Mouse (Mus musculus): ENCODE data around the gene AC161166.1.

Gene AC161166.1

DNA sequence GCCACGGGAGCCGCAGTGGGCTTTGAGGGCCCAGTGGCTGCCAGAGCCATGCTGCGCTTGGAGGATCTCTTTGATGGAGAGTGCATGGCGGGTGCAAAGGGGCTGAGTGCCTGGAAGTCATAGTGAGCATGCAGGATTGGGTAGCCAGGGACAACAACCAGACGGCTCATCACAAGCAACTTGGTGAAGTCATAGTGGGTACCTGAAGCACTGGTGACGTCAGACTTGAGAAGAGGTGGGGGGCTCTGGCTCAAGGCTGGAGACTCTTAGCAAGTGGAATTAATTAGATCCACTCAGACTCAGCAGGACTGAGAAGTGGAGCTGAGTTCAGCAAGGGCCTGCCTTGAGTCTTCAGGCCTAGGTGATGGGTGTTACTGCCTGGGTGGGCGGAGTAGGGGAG lies at the start of gene AC161166.1:
Gene AC161166.1 (minus strand): TSS at position 101 of the 400 bp plus-strand sequence.
- no peak for DNase-seq (ENCODE audit: low spot score)

DNA sequence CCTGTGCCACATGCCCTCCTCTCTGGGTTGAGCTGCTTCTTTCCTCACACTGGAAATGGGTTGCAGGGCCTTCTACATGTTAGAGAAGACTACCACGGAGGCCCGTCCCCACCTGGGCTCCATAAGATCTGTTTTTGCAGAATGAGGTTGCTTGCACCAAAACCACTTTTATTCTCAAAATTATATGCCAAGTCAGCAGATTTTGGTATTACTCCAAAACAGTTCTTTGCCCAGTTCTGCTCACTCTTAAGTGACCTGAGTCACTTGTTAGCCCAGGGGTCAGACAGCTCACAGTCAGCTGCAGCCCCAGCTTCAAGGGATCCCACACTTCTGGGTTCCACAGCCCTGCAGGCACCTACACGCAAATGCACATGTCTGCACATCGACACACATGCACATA lies 49.2 kb upstream of the AC161166.1 start:
- no peak for DNase-seq (ENCODE audit: low spot score)

DNA sequence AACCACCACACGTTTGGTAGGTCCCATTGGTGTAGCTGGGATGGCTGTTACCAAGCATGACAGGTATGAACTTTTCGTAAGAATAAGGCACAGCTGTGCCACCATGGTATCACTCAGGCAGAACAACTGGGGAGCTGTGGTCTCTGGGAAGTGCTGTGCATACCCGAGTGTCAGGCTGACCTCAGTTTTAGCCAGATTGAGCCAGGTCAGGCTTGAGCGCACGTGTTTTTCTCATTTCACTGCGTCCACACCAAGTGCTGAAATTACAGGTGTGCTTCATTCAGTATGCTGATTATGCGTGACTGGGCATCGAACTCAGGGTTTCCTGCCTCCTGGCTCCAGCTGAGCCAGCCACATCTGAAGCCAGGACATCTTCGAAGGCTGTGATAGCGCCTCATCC lies 43.5 kb upstream of the AC161166.1 start:
- no peak for DNase-seq (ENCODE audit: low spot score)

DNA sequence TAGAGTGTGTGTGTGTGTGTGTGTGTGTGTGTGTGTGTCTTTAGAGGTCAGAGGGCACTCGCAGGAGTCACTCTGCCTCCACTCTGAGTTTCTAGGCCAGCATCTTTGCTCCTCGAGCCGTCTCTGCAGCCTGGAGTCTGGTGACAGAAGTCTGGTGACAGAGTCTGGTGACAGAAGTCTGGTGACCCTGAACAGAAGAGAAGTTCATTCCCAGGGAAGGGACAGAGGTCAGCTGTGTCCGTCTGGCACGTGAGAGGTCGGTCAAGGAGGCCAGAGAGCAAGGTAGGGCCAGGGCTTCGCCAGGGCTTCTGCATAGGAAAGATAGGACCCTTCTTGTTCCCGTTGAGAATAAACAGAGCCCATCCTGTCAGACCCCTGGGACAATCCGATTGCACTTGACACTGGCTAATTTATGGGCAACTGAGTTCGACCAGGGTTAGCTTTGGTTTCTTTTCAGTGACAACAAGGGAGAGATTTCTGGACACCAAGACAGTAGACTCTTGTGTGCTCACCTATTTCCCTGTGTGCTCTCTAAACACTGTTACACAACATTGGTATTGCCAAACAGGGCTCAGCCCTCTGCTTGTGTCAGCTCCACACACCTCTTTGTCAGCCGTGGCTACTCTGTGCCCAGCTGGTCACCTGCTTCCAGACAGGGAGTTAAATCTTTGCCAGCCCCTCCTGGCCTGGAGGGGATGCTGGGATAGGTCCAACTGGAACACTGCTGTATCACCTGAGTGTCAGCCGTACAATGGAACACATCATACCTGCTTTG lies 39.9 kb upstream of the AC161166.1 start:
- DNase-seq (ENCODE audit: low spot score) = no peak

DNA sequence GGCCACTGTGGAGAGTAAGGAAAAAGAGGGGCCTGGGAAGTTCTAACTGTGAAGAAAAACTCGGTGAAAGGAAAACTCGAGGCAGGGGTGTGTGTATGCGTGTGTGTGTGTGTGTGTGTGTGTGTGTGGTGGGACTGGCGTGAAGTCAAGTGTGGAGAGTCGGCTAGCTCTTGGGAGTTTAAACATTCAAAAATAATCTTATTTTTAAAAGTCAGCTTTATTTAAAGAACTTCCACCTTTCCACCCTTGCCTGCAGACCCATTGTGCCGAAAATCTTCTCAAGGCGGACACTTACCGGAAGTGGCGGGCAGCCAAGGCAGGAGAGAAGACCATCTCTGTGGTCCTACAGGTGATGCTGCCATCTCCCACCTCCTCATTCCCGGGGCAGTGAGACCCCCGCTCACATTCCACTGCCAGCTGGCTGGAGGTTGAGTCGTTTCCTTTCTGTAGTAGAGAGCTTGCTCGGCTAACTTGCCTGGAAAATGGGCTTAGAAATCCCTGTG lies 35.3 kb upstream of the AC161166.1 start:
- DNase-seq (ENCODE audit: low spot score) = no peak

DNA sequence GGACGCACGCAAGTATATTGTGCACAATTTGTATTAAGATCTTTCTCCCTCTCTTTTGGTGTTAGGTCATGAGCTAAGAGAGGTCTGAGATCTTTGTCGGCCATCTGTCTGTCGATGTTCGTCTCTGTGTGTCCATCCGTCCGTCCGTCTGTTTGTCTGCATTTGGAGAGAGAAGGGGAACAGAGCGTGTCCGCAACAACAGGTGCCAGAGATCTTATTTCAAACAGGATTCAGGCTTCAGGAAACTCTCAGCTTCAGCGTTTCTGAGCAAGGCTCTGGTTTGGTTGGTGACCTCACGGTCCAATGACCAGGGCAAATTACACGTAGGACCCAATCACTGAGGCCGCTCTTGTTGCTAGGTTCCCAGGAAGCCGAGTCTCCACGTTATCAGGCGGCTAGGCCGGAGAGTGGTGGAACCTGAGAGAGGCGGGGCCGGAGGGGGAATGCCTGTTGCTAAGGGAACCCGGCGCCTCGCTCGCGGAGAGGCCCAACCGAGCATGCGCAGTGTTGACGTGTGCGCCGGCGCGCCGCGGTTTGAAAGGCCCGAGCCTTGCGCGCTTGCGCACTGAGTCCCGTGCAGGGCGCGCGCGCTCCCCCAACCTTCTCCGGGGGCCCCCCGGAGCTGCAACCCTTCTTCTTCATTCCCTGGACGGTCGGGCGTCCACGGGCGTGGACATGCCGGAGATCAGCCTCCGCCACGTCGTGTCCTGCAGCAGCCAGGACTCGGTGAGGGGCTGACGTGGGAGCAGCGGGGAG lies 34.6 kb upstream of the AC161166.1 start:
- peak; percentile 99 for DNase-seq (ENCODE audit: low spot score)

DNA sequence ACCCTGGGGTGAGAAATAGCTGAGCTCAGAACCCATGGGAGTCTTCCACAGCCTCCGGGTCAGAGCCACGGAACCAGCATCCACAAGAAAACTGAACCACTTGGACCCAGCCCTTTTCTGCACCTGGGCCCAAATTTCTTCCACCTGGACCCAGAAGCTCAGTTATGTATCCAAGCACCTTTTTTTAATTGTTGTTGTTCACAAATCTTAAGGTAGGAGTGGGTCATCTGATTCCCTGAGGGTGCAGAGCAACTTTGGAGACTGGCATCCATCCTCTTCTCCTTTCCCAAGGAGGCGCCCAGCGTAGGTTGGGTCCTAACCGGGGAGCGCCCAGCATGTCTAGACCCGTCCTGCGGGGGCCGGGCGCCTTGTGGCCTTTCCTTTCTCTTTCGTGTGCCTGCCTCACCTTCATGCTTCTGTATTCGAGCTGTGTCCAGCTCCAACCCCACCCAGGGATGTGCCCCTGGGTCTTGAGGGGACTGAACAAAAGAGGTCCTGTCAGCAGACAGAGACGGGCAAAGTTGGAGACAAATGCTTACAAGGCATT lies 33.9 kb upstream of the AC161166.1 start, which contains the start of the genes Pinlyp and Xrcc1:
Gene Pinlyp (minus strand): TSS at position 51 of the 547 bp plus-strand sequence.
Gene Xrcc1 (plus strand): TSS at position 222 of the 547 bp plus-strand sequence.
- DNase-seq (ENCODE audit: low spot score) = no peak

DNA sequence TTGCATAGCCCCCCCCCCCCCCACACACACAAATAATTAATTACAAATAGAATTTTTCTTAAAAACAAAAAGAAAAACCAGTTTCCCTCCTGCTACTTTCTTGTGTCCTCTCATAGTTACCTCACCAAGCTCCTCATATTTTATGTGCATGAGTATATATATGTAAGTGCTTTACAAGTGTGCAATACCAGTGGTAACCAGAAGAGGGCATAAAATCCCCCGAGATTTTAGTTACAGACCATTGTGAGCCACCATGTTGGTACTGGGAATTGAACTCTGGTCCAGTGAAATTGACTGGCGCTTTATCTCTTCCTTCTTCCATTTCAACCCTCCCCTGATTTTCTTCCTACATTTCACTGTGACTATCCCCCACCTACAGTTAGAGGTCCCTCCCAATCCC lies 32.3 kb upstream of the AC161166.1 start:
- DNase-seq (ENCODE audit: low spot score) = no peak

DNA sequence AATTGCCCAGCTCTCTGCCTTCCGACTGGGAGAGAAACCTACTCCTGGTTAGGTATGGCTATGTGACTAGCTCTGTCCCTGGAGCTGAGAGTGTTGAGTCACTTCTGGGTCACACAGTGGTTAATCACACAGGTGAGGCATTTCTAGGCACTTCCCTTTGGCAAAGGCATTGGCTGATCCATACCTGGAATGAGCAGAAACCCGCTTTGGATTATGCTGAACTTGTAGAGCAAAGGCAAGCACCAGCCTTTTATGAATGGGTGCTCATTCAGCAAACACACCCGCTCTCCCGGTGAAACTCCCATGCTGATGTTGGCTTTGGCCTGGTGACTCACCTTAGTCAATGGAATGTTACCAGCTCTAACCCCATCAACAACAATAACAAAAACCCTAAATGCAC lies 27.4 kb upstream of the AC161166.1 start:
- no peak for DNase-seq (ENCODE audit: low spot score)

DNA sequence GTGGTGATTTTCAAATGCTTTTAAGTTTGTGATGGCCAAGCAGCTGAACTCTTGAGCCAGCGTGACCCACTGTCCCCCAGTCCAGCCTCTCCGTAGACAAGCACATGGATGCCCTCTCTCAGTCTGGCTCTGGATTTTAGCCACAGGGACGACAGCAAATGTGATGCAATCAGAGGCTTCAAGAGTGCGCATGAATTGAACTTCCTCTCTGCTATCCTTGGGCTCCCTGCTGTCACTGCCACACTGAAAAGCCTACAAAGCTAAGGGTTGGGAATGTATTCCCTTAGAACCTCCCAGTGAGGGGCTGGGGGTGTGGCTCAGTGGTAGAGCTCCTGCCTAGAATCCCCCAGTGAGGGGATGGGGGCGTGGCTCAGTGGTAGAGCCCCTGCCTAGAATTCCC lies 26.4 kb upstream of the AC161166.1 start:
- DNase-seq (ENCODE audit: low spot score) = no peak

DNA sequence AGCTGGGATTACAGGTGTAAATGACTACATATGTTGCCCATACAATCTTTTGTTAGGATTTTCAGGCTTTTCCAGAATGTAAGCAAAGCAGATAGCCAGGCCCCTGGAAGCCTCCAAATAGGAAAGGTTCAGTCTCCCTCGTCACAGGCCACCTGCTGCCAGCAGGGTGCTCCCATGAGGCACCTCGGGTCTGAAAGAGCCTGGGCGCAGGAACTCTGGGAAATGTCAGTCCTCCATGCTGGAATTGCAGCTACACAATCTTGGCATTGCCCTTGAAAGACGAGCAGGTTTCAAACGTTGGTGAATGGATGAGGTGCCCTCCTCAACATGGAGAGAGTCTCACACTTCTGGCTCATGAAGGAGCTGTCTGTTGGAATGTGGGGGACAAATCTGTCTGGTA lies 25.9 kb upstream of the AC161166.1 start:
- DNase-seq (ENCODE audit: low spot score) = no peak

DNA sequence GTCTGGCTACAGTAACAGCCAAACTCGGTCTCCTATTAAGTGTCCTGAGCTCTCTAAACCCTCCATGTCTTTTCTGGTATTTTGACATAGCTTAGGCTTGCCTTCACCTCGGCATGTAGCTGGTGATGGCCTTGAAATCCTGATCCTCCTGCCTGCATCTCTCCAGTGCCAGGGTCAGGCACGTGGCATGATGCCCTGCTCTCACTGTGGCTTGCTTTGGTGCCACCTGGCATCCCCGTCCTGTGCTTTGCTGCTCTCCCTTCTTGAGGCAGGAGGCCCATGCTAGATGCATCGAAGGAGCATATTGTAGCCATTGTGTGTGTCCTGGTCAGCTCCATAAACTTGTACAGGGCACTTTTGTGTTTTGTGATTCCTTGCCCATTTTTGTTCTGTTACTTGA lies 25.3 kb upstream of the AC161166.1 start:
- no peak for DNase-seq (ENCODE audit: low spot score)

DNA sequence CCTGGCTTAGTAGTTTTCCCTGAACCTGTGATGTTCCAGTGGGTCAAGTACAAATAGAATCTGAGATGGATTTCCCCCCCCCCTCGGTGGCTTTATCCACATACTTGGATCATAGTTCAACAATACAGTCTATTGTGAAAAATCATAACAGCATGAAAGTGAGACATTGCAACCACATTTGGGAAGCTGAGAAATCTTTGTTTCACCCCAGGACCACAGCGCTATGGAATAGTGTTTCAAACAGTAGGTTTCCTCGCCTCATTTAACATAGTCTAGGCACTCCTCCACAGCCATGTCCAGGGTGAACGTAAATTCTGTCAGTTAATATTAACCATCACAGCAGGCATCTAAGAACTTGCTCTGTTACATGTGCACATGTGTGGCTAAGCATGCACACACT lies 24.8 kb upstream of the AC161166.1 start:
- DNase-seq (ENCODE audit: low spot score) = no peak

DNA sequence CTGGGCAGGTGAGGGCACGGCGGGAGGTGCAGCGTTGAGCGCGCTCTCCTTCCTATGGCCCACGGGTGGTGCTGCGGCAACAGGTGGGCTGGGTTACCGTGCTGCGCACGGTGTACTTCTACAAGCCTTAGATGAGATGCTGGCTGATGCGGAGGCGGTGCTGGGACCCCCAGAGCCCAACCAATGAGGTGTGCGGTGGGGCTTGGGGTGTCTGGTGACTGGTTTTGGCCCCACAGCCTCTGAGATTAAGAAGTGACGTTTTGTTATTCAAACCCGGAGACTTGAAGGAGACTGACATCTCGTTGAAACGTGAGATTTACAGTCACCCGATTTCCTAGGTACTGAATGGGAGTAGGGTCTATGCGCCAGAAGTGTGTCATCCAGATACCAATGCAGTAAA lies 22.0 kb upstream of the AC161166.1 start:
- DNase-seq (ENCODE audit: low spot score) = no peak

DNA sequence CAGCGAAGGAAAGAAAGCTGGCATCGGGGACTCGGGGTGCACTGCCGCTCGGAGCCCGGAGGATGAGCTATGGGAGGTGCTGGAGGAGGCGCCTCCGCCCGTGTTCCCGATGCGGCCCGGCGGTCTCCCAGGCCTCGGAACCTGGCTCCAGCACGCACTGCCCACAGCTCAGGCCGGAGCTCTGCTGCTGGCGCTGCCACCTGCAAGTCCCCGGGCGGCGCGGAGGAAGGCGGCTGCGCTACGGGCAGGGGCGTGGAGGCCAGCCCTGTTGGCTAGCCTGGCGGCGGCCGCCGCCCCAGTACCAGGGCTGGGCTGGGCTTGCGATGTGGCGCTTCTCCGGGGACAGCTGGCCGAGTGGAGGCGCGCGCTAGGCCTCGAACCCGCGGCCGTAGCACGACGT lies 21.6 kb upstream of the AC161166.1 start:
- DNase-seq (ENCODE audit: low spot score) = no peak

DNA sequence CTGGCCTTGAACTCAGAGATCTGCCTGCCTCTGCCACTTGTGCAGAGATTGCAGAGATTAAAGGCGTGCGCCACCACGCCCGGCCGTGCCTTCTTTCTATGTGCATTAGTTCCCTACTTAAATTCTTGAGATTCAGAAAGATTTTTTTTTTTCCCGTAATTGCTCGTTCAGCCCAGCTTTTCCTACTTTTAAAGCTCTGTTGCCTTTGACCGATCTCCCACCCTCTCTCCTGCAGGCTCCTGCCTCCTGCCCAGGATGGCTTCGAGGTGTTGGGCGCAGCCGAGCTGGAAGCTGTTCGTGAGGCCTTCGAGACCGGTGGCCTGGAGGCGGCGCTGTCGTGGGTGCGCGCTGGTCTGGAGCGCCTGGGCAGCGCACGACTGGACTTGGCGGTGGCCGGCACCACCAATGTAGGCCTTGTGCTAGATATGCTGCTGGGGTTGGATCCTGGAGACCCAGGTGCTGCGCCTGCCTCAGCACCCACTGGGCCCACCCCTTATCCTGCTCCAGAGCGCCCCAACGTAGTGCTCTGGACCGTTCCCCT lies 20.8 kb upstream of the AC161166.1 start:
- DNase-seq (ENCODE audit: low spot score) = no peak

DNA sequence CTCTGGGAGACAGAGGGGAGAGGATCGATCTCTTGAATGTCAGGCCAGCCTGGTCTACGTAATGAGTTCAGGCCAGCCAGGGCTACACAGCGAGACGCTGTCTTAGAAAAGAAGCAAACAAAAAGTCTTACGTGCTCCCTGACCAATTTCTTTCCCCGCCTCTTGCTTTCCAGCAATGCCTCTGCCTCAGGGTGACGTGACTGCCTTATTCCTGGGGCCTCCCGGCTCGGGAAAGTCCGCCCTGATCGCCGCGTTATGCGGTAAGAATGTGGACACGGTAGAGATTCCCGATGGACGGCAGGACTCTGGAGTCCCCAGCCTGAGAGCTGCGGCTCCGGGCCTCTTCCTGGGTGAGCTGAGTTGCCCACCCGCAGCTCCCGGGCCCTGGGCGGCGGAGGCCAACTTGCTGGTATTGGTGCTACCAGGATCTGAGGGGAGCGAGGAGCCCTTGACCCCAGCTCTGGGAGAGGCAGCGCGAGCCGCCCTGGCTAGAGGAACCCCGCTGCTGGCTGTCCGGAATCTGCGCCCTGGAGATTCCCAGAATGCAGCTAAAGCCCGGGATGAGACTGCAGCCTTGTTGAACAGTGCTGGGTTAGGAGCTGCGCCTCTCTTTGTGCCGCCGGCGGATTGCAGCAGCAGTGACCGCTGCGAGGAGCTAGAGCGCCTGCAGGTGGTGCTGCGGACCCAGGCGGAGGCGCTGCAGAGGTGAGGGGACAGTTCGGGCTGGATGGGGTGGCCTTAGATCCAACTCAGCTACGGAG lies 19.1 kb upstream of the AC161166.1 start:
- peak; percentile 54 for DNase-seq (ENCODE audit: low spot score)

DNA sequence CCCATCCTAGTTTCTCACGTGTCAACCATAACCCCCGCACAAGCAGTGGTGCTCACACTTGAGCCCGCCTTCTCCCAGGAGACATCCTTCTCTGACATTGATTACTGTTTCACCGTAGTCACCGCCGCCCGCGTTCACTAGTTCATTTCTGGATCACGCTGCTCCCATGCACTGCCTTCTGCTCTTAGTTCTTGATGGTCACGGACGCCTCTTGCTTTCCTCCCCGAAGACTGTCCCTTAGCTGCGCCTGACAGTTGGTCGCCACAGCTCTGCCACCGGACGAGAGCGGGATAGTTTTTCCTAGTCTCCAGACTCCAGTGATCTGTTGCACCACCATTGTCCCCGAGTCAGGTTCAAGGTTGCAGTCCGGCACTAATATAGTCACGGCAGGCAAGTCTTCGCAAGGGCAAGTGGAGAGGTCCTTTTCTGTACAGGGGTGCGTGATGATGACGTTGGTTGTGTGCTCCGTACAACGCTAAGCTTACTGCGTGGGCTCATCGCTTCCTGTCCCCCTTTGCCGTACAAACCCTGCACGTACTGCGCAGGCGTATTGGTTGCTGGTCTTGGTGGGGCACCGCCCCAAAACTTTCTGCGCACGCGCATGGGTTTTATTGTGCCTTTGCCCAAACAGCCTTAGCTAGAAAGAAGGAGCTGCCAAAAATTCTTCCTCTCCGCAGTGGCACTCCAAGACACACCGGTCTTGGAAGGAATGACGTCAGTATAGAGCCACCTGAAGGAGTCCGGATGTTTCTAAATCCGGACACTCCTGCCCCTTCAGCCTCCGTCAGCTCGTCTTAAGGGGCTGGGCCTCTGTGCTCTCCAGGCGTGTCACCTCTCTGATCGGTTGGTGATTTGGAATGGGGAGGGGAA lies 18.0 kb upstream of the AC161166.1 start, which contains the start of gene Irgq:
Gene Irgq (plus strand): TSS at position 628 of the 870 bp plus-strand sequence.
- DNase-seq (ENCODE audit: low spot score) = peak; percentile 98

DNA sequence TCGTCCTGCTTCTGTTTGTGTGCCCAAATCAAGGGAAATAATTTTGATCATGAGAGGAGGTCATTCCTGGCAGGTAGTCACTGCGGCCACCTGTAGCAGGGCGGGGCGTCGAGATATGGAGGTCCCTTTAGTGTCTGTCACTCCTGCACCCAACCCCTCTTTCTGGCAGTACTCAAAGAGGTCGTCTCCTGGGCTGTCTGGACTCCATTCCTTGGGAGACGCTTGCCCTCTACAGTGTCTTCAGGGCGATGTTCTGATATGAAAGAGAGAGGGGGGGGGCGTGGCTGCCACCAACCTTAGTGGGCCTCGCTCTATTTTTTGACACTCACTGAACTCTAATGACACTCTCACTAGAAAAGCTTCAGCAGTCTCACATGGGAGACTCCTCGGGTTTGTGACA lies 17.3 kb upstream of the AC161166.1 start:
- DNase-seq (ENCODE audit: low spot score) = no peak

DNA sequence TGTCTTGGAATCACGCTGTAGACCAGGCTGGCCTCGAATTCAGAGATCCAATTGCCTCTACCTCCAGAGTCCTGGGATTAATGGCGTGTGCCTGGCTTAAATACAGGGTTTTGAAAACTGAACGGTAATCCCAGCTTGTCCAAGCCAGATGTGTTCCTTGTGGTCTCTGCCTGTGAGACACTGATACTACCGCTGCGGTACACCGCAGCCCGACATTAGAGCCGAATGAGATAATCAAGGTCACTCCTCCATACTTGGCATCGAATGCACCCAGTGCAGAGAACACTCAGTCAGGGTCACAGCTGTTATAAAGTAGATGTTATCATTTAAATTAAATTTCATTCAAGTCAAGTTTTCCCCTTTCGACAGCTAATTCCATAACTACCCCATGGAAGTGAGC lies 16.6 kb upstream of the AC161166.1 start:
- DNase-seq (ENCODE audit: low spot score) = no peak
